Mouse (Mus musculus) erythroblast, embryonic 14.5 days (primary cell): ENCODE results near the gene Nup210l. TPM values are rescaled to one million over a fixed set of nuclear protein-coding genes. Genes with fewer than 3 reads are reported as not detected.
A peak's percentile ranks its signal among the peaks of the same experiment; 100 is the strongest.

Experiments used
- H3K27me3 ChIP-seq: 2 replicates; pipeline ENCODE4 v1.6.1; 2012; ENCODE audit warnings: inconsistent platforms; ENCODE audit not compliant: control insufficient read depth
- H3K36me3 ChIP-seq: 2 replicates; pipeline ENCODE4 v1.6.1; 2012; ENCODE audit warnings: mild to moderate bottlenecking, inconsistent platforms; ENCODE audit not compliant: control insufficient read depth
- H3K4me1 ChIP-seq: 2 replicates; pipeline ENCODE4 v1.6.1; 2012; ENCODE audit warnings: inconsistent platforms; ENCODE audit not compliant: control insufficient read depth
- H3K4me3 ChIP-seq: replicated peaks from 2 replicates; pipeline ENCODE3; 2012; ENCODE audit warnings: moderate library complexity, mild to moderate bottlenecking, inconsistent platforms
- H3K9me3 ChIP-seq: 2 replicates; pipeline ENCODE4 v1.6.1; 2012; ENCODE audit warnings: low read length, inconsistent platforms, mixed read lengths; ENCODE audit not compliant: control insufficient read depth
- GATA1 ChIP-seq: IDR thresholded peaks from 2 replicates; pipeline ENCODE4 v1.6.1; 2012; ENCODE audit warnings: low read length, inconsistent platforms, mixed read lengths
- TAL1 ChIP-seq: IDR thresholded peaks from 3 replicates; pipeline ENCODE4 v1.6.1; 2012; ENCODE audit warnings: low read length, inconsistent platforms, mixed read lengths
- polyA plus RNA-seq: library from polyadenylated mRNA; stranded (reverse); fragments of >175 nt; gene quantifications from 2 replicates; pipeline ENCODE4 v1.2.3, GENCODE M21; 2012

The Nup210l gene
- polyA plus RNA-seq, 1 experiment = not detected

GRCm38 (mm10) chr3:90179566-90179965 lies 75.6 kb downstream of the Nup210l start:
- TF ChIP-seq TAL1 = no peak
- no peak for TF ChIP-seq GATA1
- Histone ChIP-seq H3K27me3 (no peaks in the 10 kb centered on the region), H3K4me1 (no peaks in the 10 kb centered on the region), H3K36me3 (no peaks in the 10 kb centered on the region), H3K9me3 (no peaks in the 10 kb centered on the region), H3K4me3 (no peak overlapping the region)

- TF ChIP-seq GATA1 (no peak), TAL1 (no peak)
- H3K4me3 ChIP-seq = no peak overlapping the region
- H3K27me3 ChIP-seq = no peaks in the 10 kb centered on the region
- no peaks in the 10 kb centered on the region for H3K9me3 ChIP-seq
- no peaks in the 10 kb centered on the region for H3K36me3 ChIP-seq
- no peaks in the 10 kb centered on the region for H3K4me1 ChIP-seq
Observed at GRCm38 (mm10) chr3:90183581-90183980, 79.6 kb downstream of the Nup210l start.

GRCm38 (mm10) chr3:90190859-90191510 lies 87.1 kb downstream of the Nup210l start:
- no peaks in the 10 kb centered on the region for H3K4me1 ChIP-seq
- no peaks in the 10 kb centered on the region for H3K36me3 ChIP-seq
- TF ChIP-seq TAL1 (no peak), GATA1 (peak; percentile 16; the same call in 1 of the 2 replicates)

GRCm38 (mm10) chr3:90194759-90195158 lies 90.8 kb downstream of the Nup210l start:
- H3K27me3 ChIP-seq = no peaks in the 10 kb centered on the region
- H3K4me3 ChIP-seq = no peak overlapping the region
- TF ChIP-seq TAL1 (no peak), GATA1 (no peak)
- no peaks in the 10 kb centered on the region for H3K9me3 ChIP-seq
- H3K36me3 ChIP-seq = no peaks in the 10 kb centered on the region
- no peaks in the 10 kb centered on the region for H3K4me1 ChIP-seq

More at GRCm38 (mm10) chr3:90190859-90191510, 87.1 kb downstream of the Nup210l start:
- Histone ChIP-seq H3K4me3 (no peak overlapping the region), H3K27me3 (no peaks in the 10 kb centered on the region), H3K9me3 (no peaks in the 10 kb centered on the region)

GRCm38 (mm10) chr3:90195644-90196043 lies 91.7 kb downstream of the Nup210l start:
- Histone ChIP-seq H3K4me1 (no peaks in the 10 kb centered on the region), H3K36me3 (no peaks in the 10 kb centered on the region)
- TF ChIP-seq TAL1 (no peak), GATA1 (no peak)

GRCm38 (mm10) chr3:90197548-90197947 lies 93.6 kb downstream of the Nup210l start:
- Histone ChIP-seq H3K9me3 (no peaks in the 10 kb centered on the region), H3K4me1 (no peaks in the 10 kb centered on the region), H3K4me3 (no peak overlapping the region), H3K36me3 (no peaks in the 10 kb centered on the region), H3K27me3 (no peaks in the 10 kb centered on the region)
- TF ChIP-seq TAL1 (no peak), GATA1 (no peak)

More at GRCm38 (mm10) chr3:90195644-90196043, 91.7 kb downstream of the Nup210l start:
- no peak overlapping the region for H3K4me3 ChIP-seq
- H3K27me3 ChIP-seq = no peaks in the 10 kb centered on the region
- no peaks in the 10 kb centered on the region for H3K9me3 ChIP-seq

- H3K27me3 ChIP-seq = no peaks in the 10 kb centered on the region
- no peaks in the 10 kb centered on the region for H3K9me3 ChIP-seq
- TF ChIP-seq GATA1 = no peak
- no peak for TF ChIP-seq TAL1
- H3K4me1 ChIP-seq = no peaks in the 10 kb centered on the region
- peaks cover 12% of the 10 kb centered on the region for H3K36me3 ChIP-seq
- no peak overlapping the region for H3K4me3 ChIP-seq
Observed at GRCm38 (mm10) chr3:90202884-90203283, 99.0 kb downstream of the Nup210l start.

- TF ChIP-seq GATA1 (no peak), TAL1 (no peak)
- H3K9me3 ChIP-seq = no peaks in the 10 kb centered on the region
- peaks cover 19% of the 10 kb centered on the region for H3K36me3 ChIP-seq
- no peak overlapping the region for H3K4me3 ChIP-seq
- peaks cover 1% of the 10 kb centered on the region for H3K4me1 ChIP-seq
- H3K27me3 ChIP-seq = no peaks in the 10 kb centered on the region
Observed at GRCm38 (mm10) chr3:90203619-90204018, 99.7 kb downstream of the Nup210l start.

GRCm38 (mm10) chr3:90204582-90204981 lies 100.7 kb downstream of the Nup210l start:
- no peaks in the 10 kb centered on the region for H3K27me3 ChIP-seq
- TF ChIP-seq GATA1 = no peak
- no peak for TF ChIP-seq TAL1
- no peak overlapping the region for H3K4me3 ChIP-seq
- peaks cover 29% of the 10 kb centered on the region for H3K36me3 ChIP-seq
- peaks cover 2% of the 10 kb centered on the region for H3K4me1 ChIP-seq
- no peaks in the 10 kb centered on the region for H3K9me3 ChIP-seq

GRCm38 (mm10) chr3:90208662-90209061 lies 104.7 kb downstream of the Nup210l start:
- peaks cover 61% of the 10 kb centered on the region for H3K36me3 ChIP-seq
- peaks cover 30% of the 10 kb centered on the region for H3K4me1 ChIP-seq
- H3K27me3 ChIP-seq = no peaks in the 10 kb centered on the region
- TF ChIP-seq TAL1 = no peak
- TF ChIP-seq GATA1 = no peak
- H3K9me3 ChIP-seq = no peaks in the 10 kb centered on the region
- H3K4me3 ChIP-seq = no peak overlapping the region
